Mouse (Mus musculus): ENCODE data around the gene Gcsam. TPM values are rescaled to one million over a fixed set of nuclear protein-coding genes. Genes with fewer than 3 reads are reported as not detected.

Gcsam gene
- polyA plus RNA-seq, 1 experiment from 2014 or later = 2.8 TPM

GRCm38 (mm10) chr16:45653934-45654332 lies 43.8 kb downstream of the Gcsam start, which contains the start of gene BC016579:
Gene BC016579, minus strand, starts transcription at chr16:45654068.
- ATAC-seq (peak; percentile 63), DNase-seq (peak; percentile 39)
- peak within 1 kb of the TSS; percentile 41; the same call in 1 of the 2 replicates for H3K9ac ChIP-seq (replicated peaks)
- no peaks in the 10 kb centered on the region for H3K27me3 ChIP-seq (ENCODE audit: insufficient read depth, low read length)
- H3K4me2 ChIP-seq (ENCODE audit: low read depth, low read length) = peak within 1 kb of the TSS; percentile 77
- TF ChIP-seq CTCF (IDR thresholded peaks at IDR 0.05; ENCODE audit: low read depth) = no peak
- no peak for TF ChIP-seq EP300 (IDR thresholded peaks at IDR 0.05; ENCODE audit: low read depth)
- 17% methylated on average over 20 of the region's 20 CpGs for WGBS (ENCODE audit: insufficient replicate concordance)
- H3K9me3 ChIP-seq (ENCODE audit: low read length) = no peaks in the 10 kb centered on the region
- peaks cover 14% of the 10 kb centered on the region for H3K4me1 ChIP-seq (ENCODE audit: insufficient read depth)
- no peaks in the 10 kb centered on the region for H3K36me3 ChIP-seq (replicated peaks; ENCODE audit: insufficient read depth, low read length)
- H3K27ac ChIP-seq (ENCODE audit: low read depth) = no peak within 1 kb of the TSS
- H3K4me3 ChIP-seq (ENCODE audit: low read depth, low read length) = peak within 1 kb of the TSS; percentile 46

- H3K9me3 ChIP-seq (ENCODE audit: low read length) = no peaks in the 10 kb centered on the region
- no peak overlapping the region for H3K4me3 ChIP-seq (ENCODE audit: low read depth, low read length)
- no peak overlapping the region for H3K9ac ChIP-seq (replicated peaks)
- no peaks in the 10 kb centered on the region for H3K36me3 ChIP-seq (replicated peaks; ENCODE audit: insufficient read depth, low read length)
- H3K4me2 ChIP-seq (ENCODE audit: low read depth, low read length) = peak overlapping the region; percentile 77; the same call in 1 of the 2 replicates
- 68% methylated on average over 9 of the region's 9 CpGs for WGBS (ENCODE audit: insufficient replicate concordance)
- no peak overlapping the region for H3K27ac ChIP-seq (ENCODE audit: low read depth)
- no peaks in the 10 kb centered on the region for H3K27me3 ChIP-seq (ENCODE audit: insufficient read depth, low read length)
- ATAC-seq (no peak), DNase-seq (no peak)
- no peak for TF ChIP-seq CTCF (IDR thresholded peaks at IDR 0.05; ENCODE audit: low read depth)
- TF ChIP-seq EP300 (IDR thresholded peaks at IDR 0.05; ENCODE audit: low read depth) = no peak
- H3K4me1 ChIP-seq (ENCODE audit: insufficient read depth) = peaks cover 14% of the 10 kb centered on the region
Measured at GRCm38 (mm10) chr16:45654465-45654864, 44.3 kb downstream of the Gcsam start.

GRCm38 (mm10) chr16:45657574-45658159 lies 47.5 kb downstream of the Gcsam start:
- DNase-seq (no peak), ATAC-seq (no peak)
- H3K9me3 ChIP-seq (ENCODE audit: low read length) = no peaks in the 10 kb centered on the region
- H3K36me3 ChIP-seq (replicated peaks; ENCODE audit: insufficient read depth, low read length) = no peaks in the 10 kb centered on the region
- no peaks in the 10 kb centered on the region for H3K27me3 ChIP-seq (ENCODE audit: insufficient read depth, low read length)
- WGBS (ENCODE audit: insufficient replicate concordance) = 60% methylated on average over 12 of the region's 12 CpGs
- TF ChIP-seq EP300 (IDR thresholded peaks at IDR 0.05; ENCODE audit: low read depth) (no peak), CTCF (IDR thresholded peaks at IDR 0.05; ENCODE audit: low read depth) (no peak)
- no peak overlapping the region for H3K4me3 ChIP-seq (ENCODE audit: low read depth, low read length)
- no peak overlapping the region for H3K27ac ChIP-seq (ENCODE audit: low read depth)
- H3K4me1 ChIP-seq (ENCODE audit: insufficient read depth) = peaks cover 11% of the 10 kb centered on the region
- no peak overlapping the region for H3K9ac ChIP-seq (replicated peaks)
- H3K4me2 ChIP-seq (ENCODE audit: low read depth, low read length) = no peak overlapping the region

GRCm38 (mm10) chr16:45658248-45658647 lies 48.1 kb downstream of the Gcsam start:
- Histone ChIP-seq H3K9me3 (ENCODE audit: low read length) (no peaks in the 10 kb centered on the region), H3K36me3 (replicated peaks; ENCODE audit: insufficient read depth, low read length) (no peaks in the 10 kb centered on the region), H3K27ac (ENCODE audit: low read depth) (no peak overlapping the region), H3K27me3 (ENCODE audit: insufficient read depth, low read length) (no peaks in the 10 kb centered on the region), H3K4me3 (ENCODE audit: low read depth, low read length) (no peak overlapping the region), H3K4me2 (ENCODE audit: low read depth, low read length) (no peak overlapping the region), H3K9ac (replicated peaks) (no peak overlapping the region), H3K4me1 (ENCODE audit: insufficient read depth) (peaks cover 8% of the 10 kb centered on the region)
- 63% methylated on average over 1 of the region's 1 CpGs for WGBS (ENCODE audit: insufficient replicate concordance)
- TF ChIP-seq EP300 (IDR thresholded peaks at IDR 0.05; ENCODE audit: low read depth) (no peak), CTCF (IDR thresholded peaks at IDR 0.05; ENCODE audit: low read depth) (no peak)
- DNase-seq (no peak), ATAC-seq (no peak)

GRCm38 (mm10) chr16:45659596-45659995 lies 49.4 kb downstream of the Gcsam start:
- no peak for DNase-seq
- WGBS (ENCODE audit: insufficient replicate concordance) = 81% methylated on average over 4 of the region's 4 CpGs
- ATAC-seq = no peak
- Histone ChIP-seq H3K27me3 (ENCODE audit: insufficient read depth, low read length) (no peaks in the 10 kb centered on the region), H3K36me3 (replicated peaks; ENCODE audit: insufficient read depth, low read length) (no peaks in the 10 kb centered on the region), H3K9ac (replicated peaks) (no peak overlapping the region), H3K4me2 (ENCODE audit: low read depth, low read length) (no peak overlapping the region), H3K4me3 (ENCODE audit: low read depth, low read length) (no peak overlapping the region), H3K9me3 (ENCODE audit: low read length) (no peaks in the 10 kb centered on the region), H3K27ac (ENCODE audit: low read depth) (no peak overlapping the region), H3K4me1 (ENCODE audit: insufficient read depth) (no peaks in the 10 kb centered on the region)
- no peak for TF ChIP-seq EP300 (IDR thresholded peaks at IDR 0.05; ENCODE audit: low read depth)
- TF ChIP-seq CTCF (IDR thresholded peaks at IDR 0.05; ENCODE audit: low read depth) = no peak

- Histone ChIP-seq H3K36me3 (replicated peaks; ENCODE audit: insufficient read depth, low read length) (no peaks in the 10 kb centered on the region), H3K9me3 (ENCODE audit: low read length) (no peaks in the 10 kb centered on the region), H3K27ac (ENCODE audit: low read depth) (no peak overlapping the region), H3K4me2 (ENCODE audit: low read depth, low read length) (no peak overlapping the region), H3K9ac (replicated peaks) (no peak overlapping the region), H3K27me3 (ENCODE audit: insufficient read depth, low read length) (no peaks in the 10 kb centered on the region), H3K4me3 (ENCODE audit: low read depth, low read length) (no peak overlapping the region), H3K4me1 (ENCODE audit: insufficient read depth) (no peaks in the 10 kb centered on the region)
- DNase-seq (no peak), ATAC-seq (no peak)
- TF ChIP-seq EP300 (IDR thresholded peaks at IDR 0.05; ENCODE audit: low read depth) (no peak), CTCF (IDR thresholded peaks at IDR 0.05; ENCODE audit: low read depth) (no peak)
Measured at GRCm38 (mm10) chr16:45662381-45662780, 52.2 kb downstream of the Gcsam start.
